ENCODE assay signal across 18 mouse cellular contexts in genomic region chr11:32895400-32895799, GRCm38 (mm10).
DNase-seq lines count a peak whose midpoint lies in the region; TF ChIP-seq lines count a peak whose summit lies in the region.
"Had no signal": no experiment of that assay in that cellular context is flagged by ENCODE, and none has a peak within 500 bp of the region (broad histone marks: within the 10 kb centered on the region; RNA-seq: fewer than 3 reads in every experiment).

No protein-coding gene starts in this region.

- no peak overlapping the region for H3K4me3 ChIP-seq in heart, adult 2 months
- H3K4me3 ChIP-seq in left cerebral cortex, adult 2 months: no peak overlapping the region
- H3K4me3 ChIP-seq in CH12.LX (replicated peaks in 1 of 3; ENCODE audit: low read depth in 2 of 3, low read length in 2 of 3, poor library complexity in 1 of 3): no peak overlapping the region
- H3K4me3 ChIP-seq: forebrain, embryonic 10.5 days; hindbrain, embryonic 15.5 days; limb, embryonic 10.5 days; liver, embryonic 12.5 days; midbrain, embryonic 12.5 days had no signal

- H3K36me3 ChIP-seq in heart, adult 2 months (ENCODE audit: control insufficient read depth, insufficient read depth, low read length): no peaks in the 10 kb centered on the region
- H3K36me3 ChIP-seq in CH12.LX (replicated peaks in 1 of 2; ENCODE audit: control insufficient read depth in 1 of 2, insufficient read depth in 1 of 2, low read length in 1 of 2): no peaks in the 10 kb centered on the region
- H3K36me3 ChIP-seq: forebrain, embryonic 10.5 days; hindbrain, embryonic 15.5 days; limb, embryonic 10.5 days; liver, embryonic 12.5 days; midbrain, embryonic 12.5 days had no signal

- no peak for TF ChIP-seq POLR2A in heart, adult 2 months (IDR thresholded peaks at IDR 0.05; ENCODE audit: insufficient read depth, low read depth, low read length)
- TF ChIP-seq POLR2A in CH12.LX (IDR thresholded peaks at IDR 0.05; ENCODE audit: low read depth, low read length): no peak

- peaks cover 2% of the 10 kb centered on the region for H3K9me3 ChIP-seq in CH12.LX (replicated peaks; ENCODE audit: low read length)
- H3K9me3 ChIP-seq: forebrain, embryonic 10.5 days; hindbrain, embryonic 15.5 days; limb, embryonic 10.5 days; liver, embryonic 12.5 days; midbrain, embryonic 12.5 days had no signal

- H3K9ac ChIP-seq in heart, adult 2 months (ENCODE audit: low read depth, low read length): no peak overlapping the region
- H3K9ac ChIP-seq in CH12.LX (ENCODE audit: insufficient read depth, low read depth): no peak overlapping the region
- H3K9ac ChIP-seq: hindbrain, embryonic 15.5 days; liver, embryonic 12.5 days; midbrain, embryonic 12.5 days had no signal

- intact Hi-C loops in heart, adult 2 months (cut with DNase I): no loop called here
- intact Hi-C loops in left cerebral cortex, adult 2 months (cut with DNase I): no loop called here

- dilution Hi-C loops in CH12.LX (cut with MboI; ENCODE audit: extremely low pct_ligation_motif_present, extremely low pct_unique_long_range_greater_than_20kb, low sequenced_read_pairs): no loop called here

- no peak for DNase-seq in heart, adult 2 months
- DNase-seq in heart, adult 18-20 months: no peak
- no peak for DNase-seq in left cerebral cortex, adult 2 months (ENCODE audit: extremely low spot score in 1 of 2, low spot score in 2 of 2)
- DNase-seq in left cerebral cortex, adult 8-10 months (ENCODE audit: low spot score in 2 of 2): no peak
- DNase-seq in CH12.LX (ENCODE audit: extremely low read depth): peak; percentile 16
- DNase-seq in adrenal gland, postnatal 14 days: peak; percentile 42
- no peak for DNase-seq in testis, postnatal 14 days (ENCODE audit: low spot score)
- DNase-seq: cerebellum, adult 9-10 months; gastrocnemius, postnatal 25 days; kidney, adult 8-10 months; thymus, postnatal 4 days had no signal

- H3K27me3 ChIP-seq in heart, adult 2 months (ENCODE audit: control insufficient read depth, insufficient read depth, low read length): no peaks in the 10 kb centered on the region
- H3K27me3 ChIP-seq in CH12.LX (replicated peaks): peaks cover 3% of the 10 kb centered on the region
- H3K27me3 ChIP-seq: hindbrain, embryonic 15.5 days; liver, embryonic 12.5 days; midbrain, embryonic 12.5 days had no signal

- WGBS in heart, adult 2 months: 63% methylated on average over 3 of the region's 3 CpGs

- no peaks in the 10 kb centered on the region for H3K79me2 ChIP-seq in heart, adult 2 months (replicated peaks; ENCODE audit: control insufficient read depth, insufficient read depth, low read length)
- no peaks in the 10 kb centered on the region for H3K79me2 ChIP-seq in CH12.LX (replicated peaks; ENCODE audit: control insufficient read depth, extremely low read depth, insufficient read depth, poor library complexity, severe bottlenecking)

- TF ChIP-seq EP300 in heart, adult 2 months (IDR thresholded peaks at IDR 0.05; ENCODE audit: insufficient read depth, low read depth, low read length): no peak
- no peak for TF ChIP-seq EP300 in CH12.LX (IDR thresholded peaks at IDR 0.05; ENCODE audit: low read length)

- in situ Hi-C loops in CH12.LX (cut with MboI; ENCODE audit: low pct_ligation_motif_present, low pct_unique_long_range_greater_than_20kb, low sequenced_read_pairs): no loop called here

- H3K27ac ChIP-seq in heart, adult 2 months: no peak overlapping the region
- no peak overlapping the region for H3K27ac ChIP-seq in left cerebral cortex, adult 2 months
- H3K27ac ChIP-seq in CH12.LX (ENCODE audit: insufficient read depth, low read depth): no peak overlapping the region
- H3K27ac ChIP-seq: forebrain, embryonic 10.5 days; hindbrain, embryonic 15.5 days; limb, embryonic 10.5 days; liver, embryonic 12.5 days; macrophage; midbrain, embryonic 12.5 days had no signal

- H3K4me1 ChIP-seq in heart, adult 2 months (ENCODE audit: control insufficient read depth, insufficient read depth, low read length): no peaks in the 10 kb centered on the region
- H3K4me1 ChIP-seq in CH12.LX (ENCODE audit: control insufficient read depth in 1 of 2, insufficient read depth in 2 of 2): peaks cover 0 to 10% of the 10 kb centered on the region in 2 experiments; a peak in 2 of 4 replicates
- H3K4me1 ChIP-seq: hindbrain, embryonic 15.5 days; liver, embryonic 12.5 days; midbrain, embryonic 12.5 days had no signal

- peak; percentile 38 for TF ChIP-seq CTCF in heart, adult 2 months (IDR thresholded peaks at IDR 0.05)
- TF ChIP-seq CTCF in left cerebral cortex, adult 2 months (IDR thresholded peaks at IDR 0.05): peak; percentile 40
- TF ChIP-seq CTCF in CH12.LX (conservative IDR thresholded peaks at IDR 0.05 in 1 of 2, IDR thresholded peaks at IDR 0.05 in 1 of 2; ENCODE audit: low read depth in 2 of 2, low read length in 2 of 2): peak; percentile 13 to 63; a peak in 2 of 4 replicates

- H3K4me2 ChIP-seq in CH12.LX (ENCODE audit: insufficient read depth, low read depth, poor library complexity, severe bottlenecking): no peak overlapping the region
- H3K4me2 ChIP-seq: heart, embryonic 11.5 days; hindbrain, embryonic 15.5 days; liver, embryonic 12.5 days; midbrain, embryonic 12.5 days had no signal

- TF ChIP-seq RAD21 in CH12.LX (IDR thresholded peaks at IDR 0.05; ENCODE audit: low read depth, low read length): peak; percentile 38

TF ChIP-seq in CH12.LX, 34 proteins besides CTCF, POLR2A, EP300 and RAD21:
- no peak for TF ChIP-seq ETS1 (conservative IDR thresholded peaks at IDR 0.05; ENCODE audit: low read depth, low read length)
- TF ChIP-seq SMC3 (IDR thresholded peaks at IDR 0.05; ENCODE audit: low read depth, low read length): peak; percentile 51

Comparison
In these comparisons a context has a peak if more than half of its experiments do, and no peak if none do; other contexts are left out.
1. DNase-seq: peak in CH12.LX (single experiment) and adrenal gland, postnatal 14 days (single experiment); none in heart, adult 2 months (0 of 2), heart, adult 18-20 months (0 of 2), left cerebral cortex, adult 2 months (0 of 2), left cerebral cortex, adult 8-10 months (0 of 2) and testis, postnatal 14 days (single experiment).
2. Peak in every context shown above with its lines, with median percentiles within 50 percentile points of each other: CTCF ChIP-seq.